Mouse (Mus musculus): Measurements from ENCODE around the gene Nav2.

DNA sequence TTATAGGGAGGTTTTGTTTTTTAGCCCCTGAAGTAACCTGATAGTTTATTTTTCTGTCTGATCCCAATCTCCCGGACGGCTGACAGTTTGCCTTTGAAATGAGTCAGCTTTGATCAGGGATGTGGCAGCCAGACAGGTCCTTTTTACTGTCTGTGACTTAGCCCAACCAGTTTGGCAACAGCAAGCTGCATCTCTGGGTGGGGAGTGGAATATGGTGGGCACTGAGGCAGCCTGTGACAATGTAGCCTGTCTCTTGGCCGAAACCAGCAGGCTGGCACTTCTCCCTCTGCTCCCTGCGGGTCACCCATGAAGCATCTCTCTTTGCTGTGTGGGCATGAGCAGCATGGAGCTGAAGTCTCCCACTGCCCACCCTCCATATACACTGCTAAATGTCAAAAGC, 421.7 kb downstream of the Nav2 start:
- TF ChIP-seq ZNF384 (IDR thresholded peaks at IDR 0.05; ENCODE audit: low read depth, low read length) (no peak), MAFK (IDR thresholded peaks at IDR 0.05; ENCODE audit: borderline replicate concordance, low read depth, low read length) (no peak), EP300 (IDR thresholded peaks at IDR 0.05; ENCODE audit: low read depth in 1 of 2, low read length in 2 of 2) (no peak; a peak in 1 of 4 replicates)

Data from MEL (cell line).